Mouse (Mus musculus) adipocyte (in vitro differentiated cells): ENCODE results near the gene Msrb3.

Experiments used
- DNase-seq: peaks from one replicate; pipeline ENCODE4 v3.0.0-alpha.2; 2016; ENCODE audit warnings: low spot score

Msrb3 gene

DNA sequence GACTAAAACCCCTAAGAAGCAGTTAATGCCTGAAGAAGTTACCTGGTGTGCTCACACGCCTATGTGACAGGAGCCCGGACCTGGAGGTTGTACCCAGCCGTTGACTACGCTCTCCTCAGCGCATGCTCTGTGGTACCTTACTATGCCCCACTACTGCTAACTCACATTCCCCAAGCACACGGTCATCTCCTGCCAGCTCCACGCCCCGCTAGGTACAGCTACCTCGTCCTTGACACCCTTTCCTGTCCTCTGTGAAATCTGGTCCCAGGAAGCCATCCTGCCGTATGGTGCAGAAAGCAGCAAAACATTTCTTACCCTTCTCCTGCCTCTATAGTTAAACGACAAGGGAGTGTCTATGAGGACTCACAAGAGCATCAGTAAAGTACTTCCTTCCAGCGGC is 37.2 kb downstream of the Msrb3 start:
- DNase-seq = no peak

DNA sequence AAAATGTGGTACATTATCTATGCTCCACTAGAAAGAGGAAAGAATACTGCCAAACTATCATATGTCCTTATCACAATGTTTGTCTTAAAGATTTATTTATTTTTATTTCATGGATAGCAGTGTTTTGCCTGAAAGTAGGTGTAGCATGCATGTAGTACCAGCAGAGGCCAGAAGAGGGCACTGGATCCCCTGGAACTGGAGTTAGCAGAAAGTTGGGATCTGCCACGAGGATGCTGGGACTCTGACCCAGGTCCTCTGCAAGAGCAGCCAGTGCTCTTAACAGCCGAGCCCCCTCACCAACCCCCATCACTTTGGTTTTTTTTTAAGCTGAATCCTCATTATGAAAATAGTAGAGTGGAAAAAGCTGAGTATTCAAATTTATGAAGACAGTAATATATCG is 37.7 kb downstream of the Msrb3 start:
- DNase-seq = peak; percentile 16

- no peak for DNase-seq
These were observed 41.3 kb downstream of the Msrb3 start for GRCm38 (mm10) chr10:120857531-120858001.

DNA sequence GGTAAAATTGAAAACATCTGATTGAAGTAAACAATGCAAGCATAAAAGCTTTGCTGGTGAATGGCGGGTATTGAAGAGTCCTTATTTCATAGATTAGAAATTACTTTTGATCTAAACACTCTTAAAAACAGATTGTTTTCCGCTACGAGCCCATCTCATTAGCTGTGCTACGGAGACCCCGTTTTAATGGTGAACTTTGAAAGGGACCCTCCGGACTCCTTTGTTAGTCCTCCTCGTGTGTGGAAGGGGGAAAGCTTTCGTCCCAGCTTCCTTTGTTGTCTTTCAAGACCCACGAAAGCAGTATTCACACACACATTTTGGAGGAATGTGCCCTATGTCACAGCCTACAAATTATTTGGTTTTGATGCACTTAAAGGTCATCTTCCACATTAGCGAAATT is 44.6 kb downstream of the Msrb3 start:
- no peak for DNase-seq

DNA sequence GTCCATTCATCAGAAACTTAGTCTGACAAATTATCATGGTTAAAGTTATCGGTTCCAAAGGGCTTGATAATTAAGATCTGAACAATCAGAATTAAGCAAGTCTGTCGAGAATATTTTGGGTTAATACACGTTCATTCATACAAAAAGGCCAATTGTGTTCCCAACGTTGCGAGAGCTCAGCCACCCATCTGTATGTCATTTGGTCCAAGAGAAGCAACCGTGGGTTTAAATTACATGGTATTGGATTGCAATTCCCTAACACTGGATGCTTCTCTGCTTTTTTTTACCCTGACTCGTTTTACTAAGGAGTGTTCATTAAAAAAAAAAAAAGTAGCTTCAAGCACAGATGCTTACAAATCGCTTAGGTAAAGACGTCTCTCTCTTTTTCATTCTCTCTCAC is 45.1 kb downstream of the Msrb3 start:
- DNase-seq = no peak

DNA sequence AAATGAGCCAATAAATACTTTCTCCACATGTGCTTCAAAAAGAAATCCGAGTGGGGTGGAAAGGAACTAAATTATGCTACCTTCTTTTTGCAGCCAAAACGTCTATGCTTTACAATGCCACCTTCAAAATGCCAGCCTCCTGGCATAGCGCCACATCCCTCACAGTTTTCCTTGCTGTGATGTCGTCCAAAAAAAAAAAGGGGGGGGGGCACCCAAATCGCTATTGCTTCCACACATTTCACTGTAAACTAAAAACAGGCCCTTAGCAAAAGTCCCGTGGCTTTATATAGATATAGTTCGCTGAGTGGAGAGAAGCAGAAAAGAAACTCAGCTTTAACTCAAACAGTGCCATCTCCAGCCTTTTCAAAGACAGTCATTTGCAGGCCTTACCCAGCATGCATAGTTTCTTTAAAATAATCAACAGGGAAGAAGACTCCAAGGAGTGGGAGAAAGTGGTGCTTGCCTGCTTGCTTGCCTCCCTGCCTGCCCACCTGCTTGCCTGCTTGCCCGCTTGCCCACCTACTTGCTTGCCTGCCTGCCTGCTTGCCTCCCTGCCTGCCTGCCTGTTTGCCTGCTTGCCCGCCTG is 47.6 kb downstream of the Msrb3 start:
- no peak for DNase-seq

DNA sequence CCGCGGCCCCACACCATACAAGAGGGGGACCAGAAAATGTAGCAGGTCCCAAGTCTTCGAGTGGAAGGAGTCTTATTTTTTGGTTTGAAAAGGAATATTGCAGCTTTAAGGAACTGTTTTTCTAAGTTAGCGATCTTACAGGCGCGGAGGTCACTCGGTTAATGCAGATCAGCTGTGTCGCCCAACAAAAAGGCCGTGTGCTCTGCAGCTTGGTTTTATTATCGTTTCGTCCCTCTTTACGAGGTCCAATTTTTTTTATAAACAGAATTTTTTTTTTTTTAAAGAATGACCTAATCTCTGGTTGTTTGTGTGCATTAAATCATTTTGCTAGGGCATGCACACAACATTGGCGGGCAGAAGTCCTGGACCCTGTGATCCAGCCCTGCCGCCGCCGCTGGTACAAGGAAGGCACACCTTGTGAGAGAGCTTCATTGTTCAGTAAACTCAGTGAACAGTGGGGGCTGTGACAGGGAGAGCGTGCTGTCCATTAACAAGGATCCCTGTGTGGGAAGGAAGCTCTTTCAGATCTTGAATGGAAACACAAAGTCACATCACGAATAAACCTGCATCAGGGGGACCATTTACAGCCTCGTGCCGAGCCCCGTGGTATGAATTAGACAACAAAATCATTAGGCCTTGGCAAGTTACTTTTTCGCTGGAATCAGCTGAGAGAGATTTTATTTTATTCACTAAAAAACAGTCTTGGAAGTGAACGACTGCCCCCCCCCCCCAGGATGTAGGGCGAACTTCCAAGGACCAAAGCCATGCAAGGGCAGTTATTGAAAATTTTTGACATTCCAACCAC is 48.3 kb downstream of the Msrb3 start:
- no peak for DNase-seq

- no peak for DNase-seq
These were observed 50.2 kb downstream of the Msrb3 start for GRCm38 (mm10) chr10:120848677-120849076.

GRCm38 (mm10) chr10:120847785-120848184 is 51.1 kb downstream of the Msrb3 start:
- DNase-seq = no peak

GRCm38 (mm10) chr10:120839966-120840365 is 58.9 kb downstream of the Msrb3 start:
- DNase-seq = no peak

GRCm38 (mm10) chr10:120834531-120834930 is 64.4 kb downstream of the Msrb3 start:
- DNase-seq = peak; percentile 5

DNA sequence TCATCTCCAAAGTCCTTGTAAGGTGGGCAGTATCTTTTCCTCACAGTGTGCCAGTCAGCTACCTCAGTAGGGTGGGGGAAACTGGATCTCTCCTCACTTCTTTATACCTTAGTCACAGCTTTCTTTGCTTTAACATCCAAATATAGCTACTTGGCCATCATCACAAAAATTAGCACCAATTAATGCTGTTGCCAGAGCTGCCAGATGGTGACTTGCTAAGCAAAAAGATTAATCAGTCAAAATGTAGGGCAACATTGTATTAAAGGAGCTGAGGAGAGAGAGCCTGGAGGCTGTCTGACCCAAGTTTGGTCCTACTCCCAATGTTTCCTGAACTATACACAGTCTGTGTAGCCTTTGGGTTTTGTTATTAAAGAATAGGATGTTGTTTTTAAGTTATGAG is 65.1 kb downstream of the Msrb3 start:
- DNase-seq = no peak

DNA sequence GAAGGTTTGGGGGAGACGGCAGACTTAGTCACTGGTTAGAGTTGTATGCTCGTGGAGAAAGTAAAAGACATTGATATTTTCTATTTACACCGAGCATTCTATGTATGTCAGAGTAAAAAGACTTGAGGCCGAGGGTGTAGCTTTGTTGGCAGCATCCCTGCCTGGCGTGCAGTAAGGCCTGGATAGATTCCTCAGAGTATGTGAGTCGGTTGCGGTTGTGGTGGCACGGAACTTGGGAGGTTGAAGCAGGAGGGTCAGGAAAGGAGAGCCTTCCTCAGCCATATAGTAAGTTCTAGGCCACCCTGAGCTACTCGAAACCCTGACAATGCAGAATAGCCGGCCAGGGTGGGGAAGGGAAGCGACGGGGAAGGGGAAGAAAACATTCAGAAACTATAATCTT is 71.1 kb downstream of the Msrb3 start:
- DNase-seq = no peak

GRCm38 (mm10) chr10:120826795-120827669 is 71.9 kb downstream of the Msrb3 start:
- DNase-seq = no peak

GRCm38 (mm10) chr10:120826381-120826780 is 72.5 kb downstream of the Msrb3 start:
- no peak for DNase-seq

- no peak for DNase-seq
These were observed 73.3 kb downstream of the Msrb3 start for GRCm38 (mm10) chr10:120825594-120825993.

DNA sequence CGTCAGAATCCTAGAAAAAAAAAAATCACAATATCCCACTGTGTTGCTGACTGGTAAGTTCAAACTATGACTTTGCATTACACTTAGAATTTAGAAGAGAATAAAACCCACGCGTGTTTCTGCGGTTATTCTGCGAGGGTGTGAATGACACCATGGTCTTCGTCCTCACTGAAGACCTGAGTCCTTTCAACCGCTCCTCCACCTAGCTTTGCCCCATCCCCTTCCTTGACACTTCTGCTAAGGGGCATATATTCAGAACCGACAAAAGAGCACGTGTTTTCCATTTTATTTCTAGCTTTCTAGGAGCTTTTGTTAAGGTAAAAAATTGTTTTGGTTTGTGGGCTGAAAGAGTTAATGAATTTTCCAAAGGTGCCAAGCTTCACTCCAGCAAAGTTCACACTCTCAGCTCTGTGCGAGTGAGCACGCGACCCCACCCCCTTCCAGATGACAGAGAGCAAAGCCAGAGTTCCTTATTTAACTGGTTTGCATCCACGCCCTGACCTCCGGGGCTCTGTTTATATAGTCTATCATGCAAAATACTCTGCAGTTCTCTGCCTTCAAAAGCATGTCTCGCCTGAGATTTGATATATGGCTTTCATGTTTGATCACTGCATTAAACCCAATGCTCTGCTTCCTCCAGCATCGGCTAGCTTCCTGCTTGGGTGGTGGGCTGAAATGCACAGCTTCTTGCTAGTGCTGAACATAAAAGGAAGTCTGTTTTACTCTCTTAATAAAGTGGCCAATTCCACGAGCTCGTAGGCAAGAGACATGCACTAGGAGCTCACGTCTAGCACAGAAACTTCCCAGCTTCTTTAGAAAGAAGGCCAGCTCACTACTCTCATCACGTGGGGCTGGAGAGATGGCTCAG is 77.2 kb downstream of the Msrb3 start:
- DNase-seq = no peak

DNA sequence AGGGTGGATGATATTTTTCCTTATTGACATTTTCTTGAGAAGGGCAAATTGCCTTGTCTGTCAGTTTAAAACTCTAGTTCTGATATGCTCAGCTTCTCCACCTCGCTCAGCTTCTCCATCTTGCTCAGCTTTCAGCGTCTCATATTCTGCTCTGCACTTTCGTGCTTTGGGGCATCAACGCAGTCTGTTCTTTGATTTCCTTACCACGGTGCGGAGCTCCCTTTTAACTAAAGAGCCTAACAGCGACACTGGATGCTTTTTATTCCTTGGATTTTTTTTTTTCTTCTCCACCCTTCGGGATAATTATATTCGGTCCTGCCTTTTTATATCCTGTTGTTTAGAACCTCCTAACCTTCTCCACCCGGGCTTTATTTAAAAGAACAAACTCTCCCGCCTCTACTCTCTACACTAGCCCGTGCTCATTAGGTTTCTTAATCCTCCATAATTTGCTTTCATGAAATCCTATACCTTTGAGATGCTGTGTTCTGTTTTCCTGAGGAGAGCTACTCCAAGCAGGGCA is 78.1 kb downstream of the Msrb3 start:
- no peak for DNase-seq

- DNase-seq = no peak
These were observed 83.6 kb downstream of the Msrb3 start for GRCm38 (mm10) chr10:120815290-120815689.

GRCm38 (mm10) chr10:120811796-120812443 is 87.0 kb downstream of the Msrb3 start:
- DNase-seq = no peak
